Mouse (Mus musculus): ENCODE data around the gene Clrn1. TPM values are rescaled to one million over a fixed set of nuclear protein-coding genes. Genes with fewer than 3 reads are reported as not detected.

The Clrn1 gene
- total RNA-seq, 4 experiments from 2014 or later: not detected

DNA sequence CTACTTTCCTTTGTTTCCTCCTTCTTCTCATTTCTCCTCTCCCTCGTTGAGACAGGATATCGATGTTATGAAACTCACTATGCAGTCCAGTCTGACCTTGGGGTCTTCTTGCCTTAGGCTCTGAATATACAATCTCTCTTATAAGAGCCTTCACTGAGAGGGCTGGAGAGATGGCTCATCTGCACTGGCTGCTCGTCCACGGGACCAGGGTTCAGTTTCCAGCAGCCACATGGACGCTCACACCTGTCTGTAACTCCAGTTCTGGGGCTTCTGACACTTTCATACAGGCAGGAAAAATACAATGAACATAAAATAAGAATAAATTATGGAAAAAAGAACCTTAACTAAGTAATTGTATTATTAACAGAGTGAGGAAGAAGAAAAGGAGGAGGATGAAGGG is 53.6 kb downstream of the Clrn1 start:
- DNase-seq (ENCODE audit: low spot score): no peak

DNA sequence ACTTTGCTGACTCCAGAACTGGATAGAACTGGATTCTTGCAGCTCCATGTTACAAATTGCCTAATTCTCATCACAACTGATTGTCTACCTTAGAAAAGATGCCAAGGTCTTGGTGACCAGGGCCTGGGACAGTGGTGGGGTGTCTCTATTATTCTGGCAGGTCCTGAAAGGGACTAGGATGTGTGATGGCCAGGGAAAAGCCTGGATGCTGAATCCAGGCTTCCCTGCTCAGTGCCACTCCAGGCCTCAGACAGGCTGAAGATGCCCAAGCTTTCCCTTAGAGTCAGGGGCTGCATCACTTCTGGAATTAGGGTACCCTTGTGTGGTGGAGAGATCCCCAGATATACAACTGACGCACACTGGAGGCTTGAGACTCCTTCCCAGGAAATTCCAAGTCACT is 55.2 kb downstream of the Clrn1 start:
- DNase-seq (ENCODE audit: low spot score): no peak

DNA sequence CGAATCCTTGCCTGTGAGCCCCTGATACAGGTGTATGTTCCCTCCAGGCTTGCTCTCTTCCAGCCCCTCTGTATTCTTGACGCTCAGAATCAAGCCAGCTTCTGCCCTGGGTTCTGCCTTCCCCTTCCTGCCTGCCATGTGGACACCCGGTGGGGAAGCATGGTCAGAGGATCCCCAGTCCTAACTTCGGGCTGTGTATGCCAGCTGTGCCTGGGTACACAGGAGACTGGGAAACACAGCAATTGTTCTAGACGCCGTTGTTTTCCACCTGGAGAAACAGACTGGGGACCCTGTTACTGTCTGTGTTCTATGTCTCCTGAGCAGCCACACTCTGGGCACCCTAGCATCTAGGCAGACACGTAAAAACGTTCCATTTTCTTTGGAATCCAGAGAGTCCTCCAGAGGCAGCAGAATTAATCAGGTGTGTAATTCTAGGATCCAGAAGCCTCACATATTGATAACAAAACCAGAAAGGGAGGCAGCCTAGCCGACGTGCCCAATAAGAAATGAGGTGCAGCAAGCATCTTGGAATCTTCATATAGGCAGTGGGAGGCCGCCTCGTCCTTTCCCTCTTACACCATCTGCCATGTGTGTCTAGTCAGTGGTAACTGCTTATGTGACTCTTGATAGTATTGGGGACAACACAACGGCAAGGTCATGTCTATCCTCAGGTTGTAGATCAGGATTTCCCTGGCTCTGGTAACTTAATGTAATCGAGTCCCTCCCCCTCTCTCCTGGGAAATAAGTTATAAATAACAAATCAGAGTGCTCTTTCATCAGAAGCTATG is 56.6 kb downstream of the Clrn1 start:
- DNase-seq (ENCODE audit: low spot score): no peak

GRCm38 (mm10) chr3:58826266-58826665 is 58.9 kb downstream of the Clrn1 start:
- no peak for DNase-seq (ENCODE audit: low spot score)

- no peak for DNase-seq (ENCODE audit: low spot score)
Measured at GRCm38 (mm10) chr3:58822211-58822610, 62.9 kb downstream of the Clrn1 start, which contains the start of gene Mindy4b-ps. Gene Mindy4b-ps (minus strand): TSS chr3:58822311.

- DNase-seq (ENCODE audit: low spot score): peak; percentile 4
Measured at GRCm38 (mm10) chr3:58817337-58817736, 67.8 kb downstream of the Clrn1 start.

GRCm38 (mm10) chr3:58814191-58814590 is 70.9 kb downstream of the Clrn1 start:
- DNase-seq (ENCODE audit: low spot score): peak; percentile 36

DNA sequence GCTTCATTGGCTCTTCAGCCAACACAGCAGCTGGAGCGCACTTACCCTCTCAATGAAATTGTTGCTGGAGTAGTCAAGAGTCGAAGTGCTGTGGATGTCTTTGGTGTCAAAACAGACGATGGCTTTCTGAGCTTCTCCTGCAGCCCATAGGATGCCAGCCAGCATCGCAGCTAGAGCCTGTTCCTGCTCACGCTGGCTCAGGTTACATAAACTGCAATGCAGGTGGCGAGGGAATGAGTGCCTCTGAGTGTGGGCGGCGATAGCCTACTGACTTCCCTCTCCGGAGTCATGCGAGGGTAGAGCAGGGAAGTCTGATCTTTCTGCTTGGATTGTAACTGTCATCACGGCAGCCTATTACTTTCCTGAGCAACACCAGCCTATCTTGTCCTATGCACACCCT is 74.8 kb downstream of the Clrn1 start:
- no peak for DNase-seq (ENCODE audit: low spot score)

DNA sequence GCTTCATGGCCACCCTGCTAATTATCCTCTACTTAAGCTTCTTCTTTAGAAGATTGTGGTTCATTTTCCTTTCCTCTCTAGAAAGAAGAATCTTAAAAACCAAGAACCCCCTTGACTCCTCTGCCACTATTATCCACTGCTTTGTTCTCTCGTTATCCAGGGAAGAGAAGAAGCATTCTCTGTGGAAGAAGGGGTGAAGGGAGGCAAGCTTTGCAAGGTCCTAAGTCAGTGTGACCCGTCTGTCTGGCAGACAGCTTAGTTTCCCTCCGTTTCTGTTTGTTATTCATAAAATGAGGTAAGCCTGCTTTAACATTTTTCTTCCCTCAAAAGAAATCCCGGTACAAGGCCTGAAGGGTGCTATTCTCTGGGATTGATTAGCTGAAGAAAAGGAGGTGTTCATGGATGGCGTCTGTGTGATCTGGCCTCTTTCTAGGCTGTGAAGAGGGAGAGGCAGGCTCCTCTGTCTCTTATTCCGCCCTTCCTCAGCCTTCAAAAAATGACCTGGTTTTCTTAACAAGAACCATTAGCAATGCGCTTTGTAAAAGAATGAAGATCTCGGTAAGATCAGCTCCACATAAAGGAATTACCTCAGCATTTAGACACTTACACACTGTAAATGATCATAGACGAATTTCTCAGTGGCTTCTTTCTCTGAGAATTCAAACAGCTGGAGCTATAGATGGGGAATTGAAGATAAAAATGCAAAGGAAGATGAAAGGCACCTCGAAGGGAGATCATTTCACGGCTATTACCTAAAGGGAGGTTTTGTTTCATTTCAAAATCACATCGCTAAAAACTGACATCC is 75.8 kb downstream of the Clrn1 start:
- DNase-seq (ENCODE audit: low spot score): no peak

DNA sequence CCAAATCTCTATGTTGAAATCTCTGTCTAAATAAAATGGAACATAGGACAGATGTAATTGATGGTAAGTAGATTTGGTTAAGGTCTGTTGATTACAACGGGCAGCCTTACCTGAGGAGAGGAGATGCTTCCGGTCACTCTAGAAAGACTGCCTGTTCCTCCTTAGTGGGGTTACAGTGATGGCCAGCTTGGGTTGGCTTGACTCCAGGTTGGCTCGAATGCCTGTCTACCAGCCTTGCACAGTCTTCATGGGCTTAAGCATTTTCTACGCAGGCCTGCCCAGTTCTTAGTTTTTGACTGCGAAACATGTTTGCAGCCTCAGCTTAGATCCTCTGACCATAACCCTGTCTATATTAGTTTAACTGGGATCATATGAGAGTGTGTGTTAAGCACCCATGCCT is 76.5 kb downstream of the Clrn1 start:
- no peak for DNase-seq (ENCODE audit: low spot score)

DNA sequence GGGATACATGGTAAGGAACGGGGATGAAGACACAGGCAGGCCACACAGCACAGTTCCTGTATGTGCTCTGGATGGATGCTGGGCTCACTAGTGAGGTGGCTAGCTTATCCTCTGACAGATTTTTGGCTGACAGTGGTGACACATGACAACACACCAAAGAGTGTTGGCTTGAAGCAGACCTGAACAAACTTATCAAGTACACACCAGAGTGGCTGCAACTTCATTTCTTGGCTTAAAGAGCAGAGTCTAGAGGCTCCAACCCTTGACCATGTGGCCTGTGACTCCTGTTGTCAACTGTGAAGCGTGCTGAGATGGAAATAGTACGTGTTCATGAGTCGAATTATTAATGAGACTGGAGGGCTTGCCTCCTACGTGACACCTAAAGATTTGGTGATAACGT is 80.4 kb downstream of the Clrn1 start:
- DNase-seq (ENCODE audit: low spot score): peak; percentile 68

GRCm38 (mm10) chr3:58798676-58799075 is 86.5 kb downstream of the Clrn1 start:
- DNase-seq (ENCODE audit: low spot score): no peak

DNA sequence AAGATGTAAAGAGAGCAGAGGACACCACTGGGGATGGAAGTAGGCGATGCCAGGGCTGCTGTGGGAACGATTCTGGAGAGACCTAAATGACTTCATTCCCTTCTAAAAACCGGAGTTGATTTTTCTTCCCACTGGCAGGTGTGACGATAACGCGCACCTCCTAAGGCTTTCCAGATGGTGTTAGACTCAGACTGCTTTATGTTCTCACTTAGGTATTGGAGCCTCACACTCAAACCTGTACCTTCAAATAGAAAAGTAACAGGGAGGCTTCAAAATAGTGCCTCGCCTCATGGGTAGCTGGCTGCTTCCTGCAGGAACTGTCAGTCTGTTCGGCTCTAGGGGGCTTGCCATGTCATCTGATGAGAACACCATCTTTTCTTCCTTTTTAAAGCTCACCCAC is 86.9 kb downstream of the Clrn1 start:
- no peak for DNase-seq (ENCODE audit: low spot score)

Other genes starting within 250 kb of the Clrn1 start
- gene Erich6, start 248.1 kb downstream of the Clrn1 start, total RNA-seq (2022): not detected
- 10 to 100 TPM in 1 of 4 experiments, 1 to 10 TPM in 3; 5.3 to 10.6 (median 7.6) TPM for gene Siah2, start 192.9 kb downstream of the Clrn1 start, total RNA-seq (2022)
- under 1 TPM; 0.12 to 0.57 (median 0.20) TPM for gene Mindy4b-ps, start 63.0 kb downstream of the Clrn1 start, total RNA-seq (2022)
- gene Med12l, start 120.5 kb upstream of the Clrn1 start, total RNA-seq (2022): 1 to 10 TPM; 6.1 to 9.3 (median 6.6) TPM
- under 1 TPM in 2 of 4 experiments, not detected in 2; 0.13 to 0.23 TPM for gene Gpr171, start 216.5 kb upstream of the Clrn1 start, total RNA-seq (2022)